Mouse (Mus musculus) cerebellum, adult 18-20 months (tissue): ENCODE measurements around the gene Ttc16.

Experiments used
- DNase-seq, 2 experiments: peaks; one replicate each; pipeline ENCODE4 v3.0.0; 2021

Ttc16 gene

GRCm38 (mm10) chr2:32775359-32776074 is at the start of gene Ttc16, which contains the start of gene Ptrh1:
TSS of gene Ttc16 (minus strand) at chr2:32775633.
TSS of gene Ptrh1 (plus strand) at chr2:32775786.
- peak; percentile 96 to 99 for DNase-seq

- no peak for DNase-seq
Observed at GRCm38 (mm10) chr2:32824778-32825177, 49.3 kb upstream of the Ttc16 start.

DNA sequence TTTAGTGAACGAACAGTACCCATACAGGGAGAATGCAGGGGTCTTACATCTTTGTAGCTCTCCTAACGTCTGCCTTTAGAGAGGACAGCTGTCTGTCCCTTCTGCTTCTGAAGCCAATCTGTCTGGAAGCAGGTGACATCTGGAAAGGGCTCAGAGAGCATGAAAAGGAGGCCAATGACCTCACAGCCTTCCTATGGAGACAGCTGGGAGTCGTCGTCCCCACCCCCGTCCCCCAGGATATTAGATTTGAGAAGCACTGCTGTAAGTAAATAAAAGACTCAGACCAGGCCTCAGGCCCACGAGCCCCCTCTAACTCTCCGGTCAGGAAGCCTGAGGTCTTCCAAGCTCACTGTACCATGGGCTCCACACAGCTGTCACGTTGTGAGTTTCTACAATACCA is 48.7 kb upstream of the Ttc16 start:
- DNase-seq: no peak

- no peak for DNase-seq
Observed at GRCm38 (mm10) chr2:32823579-32824154, 48.2 kb upstream of the Ttc16 start.

- DNase-seq: peak in 1 of 2 experiments; percentile 52
Observed at GRCm38 (mm10) chr2:32823153-32823552, 47.7 kb upstream of the Ttc16 start.

DNA sequence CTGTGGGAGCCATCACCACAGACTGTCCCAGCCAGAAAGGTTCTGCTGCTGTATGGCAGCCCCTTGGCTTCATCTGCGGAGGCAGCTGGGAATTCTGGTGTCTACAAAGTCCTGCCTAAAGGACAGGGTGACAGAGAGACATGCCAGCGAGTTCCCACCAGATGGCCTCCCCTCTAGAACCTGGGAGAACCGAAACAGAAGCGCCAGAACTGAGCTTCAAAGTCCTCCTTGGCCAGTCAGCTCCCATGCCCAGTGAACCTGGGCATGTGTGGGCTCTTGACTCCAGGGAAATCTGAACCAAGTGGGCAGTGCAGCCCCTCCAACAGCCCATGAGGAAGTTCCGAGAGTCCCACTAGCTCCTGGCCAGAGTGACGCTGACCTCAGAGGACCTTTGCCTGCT is 47.2 kb upstream of the Ttc16 start:
- DNase-seq: peak; percentile 54 to 64

DNA sequence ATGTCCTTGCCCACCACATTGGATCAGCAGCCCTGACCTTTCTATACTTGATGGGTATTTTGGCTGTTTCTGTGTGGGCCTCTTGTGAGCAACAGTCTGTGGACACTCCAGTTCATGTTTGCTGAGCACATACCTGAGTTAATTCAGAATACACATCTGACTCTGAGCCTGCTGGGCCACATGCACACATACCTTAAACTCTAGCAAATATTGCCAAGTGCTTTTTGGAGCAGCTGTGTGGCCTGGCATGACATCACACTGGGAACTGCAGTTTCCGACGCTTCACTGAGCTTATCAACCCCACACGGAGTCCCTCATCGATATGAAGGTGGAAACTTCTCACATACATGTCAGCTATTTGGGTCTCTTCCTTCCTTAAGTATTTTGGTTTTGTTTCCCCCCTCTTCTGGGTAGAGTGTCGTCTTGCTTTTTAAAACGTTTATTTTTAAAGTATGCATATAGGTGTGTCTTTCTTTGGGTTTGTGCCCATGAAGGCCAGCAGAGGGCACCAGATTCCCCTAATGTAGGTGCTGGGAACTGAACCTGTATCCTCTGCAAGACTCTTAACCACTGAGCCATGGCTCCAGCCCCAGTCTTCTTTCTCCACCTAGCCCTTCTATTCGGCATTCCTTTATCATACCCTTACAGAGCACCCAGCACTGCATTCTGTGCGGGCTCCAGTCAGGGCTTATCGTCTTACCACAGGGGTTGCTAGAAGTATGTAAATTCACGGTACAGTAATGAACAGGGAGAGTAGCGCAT is 45.8 kb upstream of the Ttc16 start:
- peak; percentile 58 to 61 for DNase-seq

GRCm38 (mm10) chr2:32818208-32818607 is 42.8 kb upstream of the Ttc16 start:
- DNase-seq: no peak

GRCm38 (mm10) chr2:32817589-32817988 is 42.2 kb upstream of the Ttc16 start:
- DNase-seq: no peak

- DNase-seq: peak; percentile 88 to 91
Observed at GRCm38 (mm10) chr2:32816946-32817581, 41.6 kb upstream of the Ttc16 start.

DNA sequence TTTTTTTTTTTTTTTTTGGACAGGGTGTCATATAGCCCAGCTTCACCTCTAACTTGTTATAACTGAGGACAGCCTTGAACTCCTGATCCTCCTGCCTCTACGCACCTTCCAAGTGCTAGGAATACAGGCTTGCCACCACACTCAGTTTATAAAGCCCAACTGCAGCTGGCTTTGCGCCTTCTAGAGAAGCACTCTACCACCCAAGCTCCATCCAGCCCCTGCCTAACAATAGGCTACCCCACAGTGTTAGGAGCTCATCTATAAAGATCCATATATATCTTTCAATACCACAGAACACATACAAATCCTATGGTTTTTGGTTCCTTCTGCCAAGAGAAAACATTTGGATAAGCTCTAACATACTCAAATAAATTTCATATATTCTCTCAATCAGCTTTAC is 41.1 kb upstream of the Ttc16 start:
- peak in 1 of 2 experiments; percentile 52 for DNase-seq

DNA sequence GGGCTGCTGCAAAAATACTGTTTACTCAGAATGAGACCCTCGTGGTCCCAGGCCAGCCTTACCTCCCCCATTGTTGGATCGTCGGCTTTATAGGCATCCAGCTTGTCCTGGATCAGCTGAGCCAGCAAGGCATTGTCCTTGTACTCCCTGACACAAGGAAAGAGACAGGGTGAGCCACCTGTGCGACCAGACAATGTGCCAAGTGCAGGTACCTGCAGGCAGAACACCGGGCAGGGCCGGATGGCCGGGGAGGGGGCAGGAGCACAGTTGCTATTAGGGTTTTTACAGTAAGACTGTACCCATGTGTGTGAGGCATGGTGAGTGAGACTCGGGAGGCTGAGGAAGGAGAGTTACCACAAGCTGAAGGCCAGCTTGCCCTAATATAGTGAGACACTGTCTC is 36.5 kb upstream of the Ttc16 start:
- DNase-seq: peak; percentile 71 to 82

GRCm38 (mm10) chr2:32808816-32809566 is 33.6 kb upstream of the Ttc16 start:
- peak in 1 of 2 experiments; percentile 35 for DNase-seq

DNA sequence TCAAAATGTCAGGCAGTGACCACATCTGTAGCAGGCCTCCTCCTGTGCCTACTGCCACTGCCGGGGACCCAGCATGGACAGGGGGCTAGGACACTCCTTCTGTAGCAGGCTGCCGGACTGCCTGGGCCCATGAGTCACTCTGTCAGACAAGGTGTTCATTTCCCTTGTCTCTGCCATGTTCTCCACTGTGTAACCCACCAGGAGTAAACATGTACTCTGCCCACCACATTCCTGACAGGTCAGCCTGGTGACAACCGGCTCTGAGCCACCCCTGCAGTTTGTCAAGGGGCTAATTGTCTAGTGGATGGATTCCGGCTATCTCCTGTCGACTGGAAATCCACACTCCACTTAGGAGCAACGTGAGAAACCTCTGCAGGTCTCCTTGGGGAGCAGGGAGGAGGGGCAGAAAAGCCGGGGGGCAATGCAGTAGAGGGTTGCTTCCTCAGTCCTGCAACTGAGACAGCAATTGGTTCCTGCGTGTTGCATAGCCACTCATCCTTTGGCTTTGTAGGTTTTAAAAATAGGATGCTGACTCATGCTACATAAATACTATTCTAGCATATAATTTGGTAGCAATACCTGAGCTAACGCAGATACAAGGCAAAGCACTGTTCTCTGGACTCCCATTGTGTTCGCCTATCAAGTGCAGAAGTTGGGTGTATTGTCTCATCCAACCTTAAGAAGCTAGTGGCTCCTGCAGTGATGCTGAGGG is 23.0 kb upstream of the Ttc16 start:
- no peak for DNase-seq

DNA sequence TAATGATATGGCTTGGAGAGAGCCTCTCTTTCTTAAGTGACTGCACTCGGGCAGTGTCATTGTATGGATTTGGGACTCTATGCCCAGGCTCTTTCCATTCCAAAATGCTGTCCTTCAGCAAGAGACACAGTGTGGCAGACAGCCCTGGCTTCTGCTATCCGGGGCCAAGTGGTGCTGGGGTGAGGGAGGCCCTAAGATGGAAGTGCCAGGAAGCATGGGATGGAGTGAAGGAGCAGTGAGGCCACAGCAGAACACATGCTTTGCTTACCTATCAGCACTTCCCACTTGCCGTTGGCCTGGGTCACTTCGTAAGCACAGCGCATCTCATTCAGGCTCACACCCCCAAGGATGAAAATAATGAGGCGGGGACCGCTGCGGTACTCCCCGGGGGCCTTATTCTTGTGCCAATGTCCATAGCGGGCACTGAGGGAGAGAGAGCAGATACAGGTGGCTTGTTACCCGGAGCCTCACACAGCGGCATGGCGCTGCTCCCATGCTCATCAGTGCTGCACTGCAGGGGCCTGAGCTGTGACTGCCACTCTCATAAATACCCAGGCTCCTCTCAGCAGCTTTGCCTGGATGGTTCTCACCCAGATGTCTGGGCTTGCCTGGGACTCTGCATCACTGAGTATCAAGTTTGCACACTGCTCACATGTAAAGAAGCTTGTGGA is 20.4 kb upstream of the Ttc16 start:
- peak; percentile 54 to 59 for DNase-seq

GRCm38 (mm10) chr2:32791297-32791696 is 15.9 kb upstream of the Ttc16 start:
- DNase-seq: no peak

GRCm38 (mm10) chr2:32788581-32788980 is 13.1 kb upstream of the Ttc16 start:
- no peak for DNase-seq

- DNase-seq: peak; percentile 55 to 66
Observed at GRCm38 (mm10) chr2:32787176-32787575, 11.7 kb upstream of the Ttc16 start.

DNA sequence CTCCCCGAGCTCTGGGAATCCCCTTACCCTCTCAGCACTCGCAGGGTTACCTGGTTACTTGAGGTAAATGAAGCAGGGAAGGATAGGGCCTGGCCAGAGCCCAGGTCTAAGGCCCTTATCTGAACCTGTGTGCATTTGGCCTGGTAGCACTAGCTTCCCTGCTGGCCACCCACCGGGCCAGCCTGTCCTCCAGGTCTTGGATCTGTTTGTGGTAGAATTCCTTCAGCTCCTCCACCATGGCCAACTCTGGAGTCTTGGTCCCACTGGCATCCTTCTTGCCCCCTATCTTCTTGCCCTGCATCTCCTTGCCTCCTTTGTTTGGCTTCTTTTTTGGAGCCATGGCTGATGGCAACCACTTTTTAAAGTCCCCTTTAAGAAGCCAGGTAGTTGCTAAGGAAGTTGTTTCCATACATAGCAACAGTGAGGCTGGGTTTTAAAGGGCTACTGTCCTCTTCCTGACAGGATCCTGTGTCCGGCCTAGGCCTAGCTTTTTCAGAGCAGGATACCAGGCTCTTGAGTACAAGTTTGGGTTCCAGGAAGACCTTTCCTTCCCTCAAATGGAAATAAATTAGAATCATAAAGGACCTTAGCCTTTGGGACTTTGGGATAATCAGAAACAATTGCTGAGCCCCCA is 8.7 kb upstream of the Ttc16 start, which contains the start of gene Cfap157:
Cfap157 (minus strand) TSS at position 381 of the 634 bp plus-strand sequence.
- no peak for DNase-seq

DNA sequence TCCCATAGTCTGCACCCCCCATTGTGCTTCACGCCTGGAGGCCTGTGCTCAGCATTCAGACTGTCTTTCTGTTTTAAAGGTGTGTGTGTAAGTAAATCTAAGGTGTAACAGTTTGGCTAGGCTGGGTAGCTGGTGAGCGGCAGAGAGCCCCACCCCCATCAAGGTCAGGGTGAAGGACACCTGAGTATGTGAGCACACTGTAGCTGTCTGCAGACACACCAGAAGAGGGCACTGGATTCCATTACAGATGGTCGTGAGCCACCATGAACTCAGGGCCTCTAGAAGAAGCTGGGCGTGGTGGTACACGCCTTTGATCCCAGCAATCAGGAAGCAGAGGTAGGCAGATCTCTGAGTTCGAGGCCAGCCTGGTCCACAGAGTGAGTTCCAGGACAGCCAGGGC is 6.3 kb upstream of the Ttc16 start:
- peak in 1 of 2 experiments; percentile 3 for DNase-seq

- DNase-seq: no peak
Observed at GRCm38 (mm10) chr2:32779714-32780113, 4.3 kb upstream of the Ttc16 start.
